Mouse (Mus musculus): ENCODE data around the gene Cnot8.

Cnot8 gene

GRCm38 (mm10) chr11:58103344-58103653 lies 654 bp upstream of the Cnot8 start:
- DNase-seq (ENCODE audit: extremely low spot score, low spot score): no peak

GRCm38 (mm10) chr11:58104351-58104791 lies 418 bp downstream of the Cnot8 start:
- no peak for DNase-seq (ENCODE audit: extremely low spot score, low spot score)

- no peak for DNase-seq (ENCODE audit: extremely low spot score, low spot score)
Measured at GRCm38 (mm10) chr11:58107009-58107408, 3.1 kb downstream of the Cnot8 start.

- DNase-seq (ENCODE audit: extremely low spot score, low spot score): no peak
Measured at GRCm38 (mm10) chr11:58107664-58108337, 3.8 kb downstream of the Cnot8 start.

GRCm38 (mm10) chr11:58116560-58116959 lies 12.6 kb downstream of the Cnot8 start:
- no peak for DNase-seq (ENCODE audit: extremely low spot score, low spot score)

- no peak for DNase-seq (ENCODE audit: extremely low spot score, low spot score)
Measured at GRCm38 (mm10) chr11:58117044-58117652, 13.2 kb downstream of the Cnot8 start.

GRCm38 (mm10) chr11:58120655-58121054 lies 16.7 kb downstream of the Cnot8 start:
- DNase-seq (ENCODE audit: extremely low spot score, low spot score): no peak

GRCm38 (mm10) chr11:58121351-58121750 lies 17.4 kb downstream of the Cnot8 start:
- DNase-seq (ENCODE audit: extremely low spot score, low spot score): no peak

GRCm38 (mm10) chr11:58123711-58124110 lies 19.8 kb downstream of the Cnot8 start:
- no peak for DNase-seq (ENCODE audit: extremely low spot score, low spot score)

GRCm38 (mm10) chr11:58125021-58125420 lies 21.1 kb downstream of the Cnot8 start:
- DNase-seq (ENCODE audit: extremely low spot score, low spot score): no peak

- no peak for DNase-seq (ENCODE audit: extremely low spot score, low spot score)
Measured at GRCm38 (mm10) chr11:58126397-58127160, 22.6 kb downstream of the Cnot8 start.

- no peak for DNase-seq (ENCODE audit: extremely low spot score, low spot score)
Measured at GRCm38 (mm10) chr11:58127544-58127943, 23.6 kb downstream of the Cnot8 start.

- no peak for DNase-seq (ENCODE audit: extremely low spot score, low spot score)
Measured at GRCm38 (mm10) chr11:58129302-58129843, 25.4 kb downstream of the Cnot8 start.

- no peak for DNase-seq (ENCODE audit: extremely low spot score, low spot score)
Measured at GRCm38 (mm10) chr11:58132026-58132425, 28.1 kb downstream of the Cnot8 start.

GRCm38 (mm10) chr11:58134869-58135268 lies 30.9 kb downstream of the Cnot8 start:
- DNase-seq (ENCODE audit: extremely low spot score, low spot score): no peak

GRCm38 (mm10) chr11:58135296-58135695 lies 31.3 kb downstream of the Cnot8 start:
- DNase-seq (ENCODE audit: extremely low spot score, low spot score): no peak

- no peak for DNase-seq (ENCODE audit: extremely low spot score, low spot score)
Measured at GRCm38 (mm10) chr11:58136677-58137076, 32.7 kb downstream of the Cnot8 start.

- DNase-seq (ENCODE audit: extremely low spot score, low spot score): no peak
Measured at GRCm38 (mm10) chr11:58138821-58139220, 34.9 kb downstream of the Cnot8 start.

GRCm38 (mm10) chr11:58139466-58139865 lies 35.5 kb downstream of the Cnot8 start:
- no peak for DNase-seq (ENCODE audit: extremely low spot score, low spot score)

GRCm38 (mm10) chr11:58143704-58144426 lies 39.9 kb downstream of the Cnot8 start:
- no peak for DNase-seq (ENCODE audit: extremely low spot score, low spot score)

GRCm38 (mm10) chr11:58146241-58146640 lies 42.3 kb downstream of the Cnot8 start:
- no peak for DNase-seq (ENCODE audit: extremely low spot score, low spot score)

- no peak for DNase-seq (ENCODE audit: extremely low spot score, low spot score)
Measured at GRCm38 (mm10) chr11:58155458-58155857, 51.5 kb downstream of the Cnot8 start.

Measured in neural tube, embryonic 10.5 days (tissue).